In genomic region chr9:105131253-105132001, GRCm38 (mm10) we compare ENCODE assay signal across 8 mouse cellular contexts. TPM values are rescaled to one million over a fixed set of nuclear protein-coding genes. Genes with fewer than 3 reads are reported as not detected.
DNase-seq lines count a peak whose midpoint lies in the region; ATAC-seq and TF ChIP-seq lines count a peak whose summit lies in the region.

Gene Nudt16, minus strand, starts transcription at chr9:105131824.

- peak within 1 kb of the TSS; percentile 92 for H3K9ac ChIP-seq in forebrain, embryonic 16.5 days (replicated peaks; ENCODE audit: low read depth, low read length)
- H3K9ac ChIP-seq in lung, embryonic 14.5 days: peak within 1 kb of the TSS; percentile 75

- peak within 1 kb of the TSS; percentile 93 for H3K4me2 ChIP-seq in forebrain, embryonic 16.5 days (ENCODE audit: low read length)
- H3K4me2 ChIP-seq in lung, embryonic 14.5 days: peak within 1 kb of the TSS; percentile 92

- peak; percentile 88 for DNase-seq in G1E (ENCODE audit: low spot score)
- DNase-seq in cerebellum, adult 18-20 months: peak; percentile 89 to 95
- peak; percentile 87 to 90 for DNase-seq in heart, postnatal 36 days
- DNase-seq in layer of hippocampus, adult 2 months (ENCODE audit: low spot score in 2 of 2): peak; percentile 85 to 90
- peak; percentile 96 for DNase-seq in lung, embryonic 14.5 days
- peak; percentile 93 for DNase-seq in thymus, adult 2 months

- TF ChIP-seq POLR2A in olfactory bulb, adult 2 months (IDR thresholded peaks at IDR 0.05; ENCODE audit: insufficient read depth, low read depth, low read length): peak; percentile 75
- peak; percentile 96 for TF ChIP-seq POLR2A in thymus, adult 2 months (IDR thresholded peaks at IDR 0.05; ENCODE audit: control insufficient read depth, extremely low read depth, insufficient read depth, low read length, poor library complexity)

- under 1% methylated on average over 60 of the region's 60 CpGs for WGBS in forebrain, embryonic 16.5 days
- under 1% methylated on average over 60 of the region's 60 CpGs for WGBS in lung, embryonic 14.5 days
- under 1% methylated on average over 60 of the region's 60 CpGs for WGBS in olfactory bulb, adult 2 months
- WGBS in thymus, adult 2 months: under 1% methylated on average over 60 of the region's 60 CpGs

- H3K4me1 ChIP-seq in G1E (ENCODE audit: insufficient read depth, low read depth, low read length): peaks cover 16% of the 10 kb centered on the region
- peaks cover 20% of the 10 kb centered on the region for H3K4me1 ChIP-seq in forebrain, embryonic 16.5 days (replicated peaks; ENCODE audit: control insufficient read depth, insufficient read depth, low read length)
- no peaks in the 10 kb centered on the region for H3K4me1 ChIP-seq in lung, embryonic 14.5 days (ENCODE audit: insufficient read depth)
- peaks cover 16% of the 10 kb centered on the region for H3K4me1 ChIP-seq in olfactory bulb, adult 2 months (ENCODE audit: control insufficient read depth, insufficient read depth, low read length)
- peaks cover 28% of the 10 kb centered on the region for H3K4me1 ChIP-seq in thymus, adult 2 months (replicated peaks; ENCODE audit: control insufficient read depth, insufficient read depth, low read length)

- peak within 1 kb of the TSS; percentile 67 for H3K27ac ChIP-seq in forebrain, embryonic 16.5 days (ENCODE audit: low read length)
- peak within 1 kb of the TSS; percentile 96 for H3K27ac ChIP-seq in layer of hippocampus, adult 2 months
- H3K27ac ChIP-seq in lung, embryonic 14.5 days (ENCODE audit: low read depth): peak within 1 kb of the TSS; percentile 91
- peak within 1 kb of the TSS; percentile 84 for H3K27ac ChIP-seq in olfactory bulb, adult 2 months (ENCODE audit: insufficient read depth, low read depth, low read length)
- H3K27ac ChIP-seq in thymus, adult 2 months (ENCODE audit: control insufficient read depth, insufficient read depth, low read length): peak within 1 kb of the TSS; percentile 7

- peaks cover 12% of the 10 kb centered on the region for H3K9me3 ChIP-seq in G1E (replicated peaks)
- no peaks in the 10 kb centered on the region for H3K9me3 ChIP-seq in forebrain, embryonic 16.5 days (ENCODE audit: control insufficient read depth, low read length)
- H3K9me3 ChIP-seq in lung, embryonic 14.5 days (ENCODE audit: low read depth, low read length): no peaks in the 10 kb centered on the region

- ATAC-seq in G1E (ENCODE audit: extremely low read depth, insufficient number of reproducible peaks, low FRiP score, poor library complexity, severe bottlenecking): peak; percentile 95
- peak; percentile 99 for ATAC-seq in forebrain, embryonic 16.5 days
- peak; percentile 99 for ATAC-seq in lung, embryonic 14.5 days (ENCODE audit: insufficient read depth)

- peaks cover 8% of the 10 kb centered on the region for H3K36me3 ChIP-seq in G1E (replicated peaks)
- H3K36me3 ChIP-seq in forebrain, embryonic 16.5 days (ENCODE audit: control insufficient read depth, insufficient read depth): no peaks in the 10 kb centered on the region
- no peaks in the 10 kb centered on the region for H3K36me3 ChIP-seq in lung, embryonic 14.5 days (ENCODE audit: insufficient read depth)
- no peaks in the 10 kb centered on the region for H3K36me3 ChIP-seq in thymus, adult 2 months (ENCODE audit: control insufficient read depth, insufficient read depth, low read length)

- no peaks in the 10 kb centered on the region for H3K27me3 ChIP-seq in G1E (ENCODE audit: insufficient read depth, low read length)
- H3K27me3 ChIP-seq in forebrain, embryonic 16.5 days (replicated peaks; ENCODE audit: control insufficient read depth, insufficient read depth, low read length): no peaks in the 10 kb centered on the region
- H3K27me3 ChIP-seq in lung, embryonic 14.5 days (ENCODE audit: insufficient read depth, low read length): no peaks in the 10 kb centered on the region
- no peaks in the 10 kb centered on the region for H3K27me3 ChIP-seq in thymus, adult 2 months (ENCODE audit: control insufficient read depth, insufficient read depth, low read length)

- no peak for TF ChIP-seq CTCF in G1E (IDR thresholded peaks at IDR 0.05; ENCODE audit: low read depth, low read length)
- TF ChIP-seq CTCF in layer of hippocampus, adult 2 months (conservative IDR thresholded peaks at IDR 0.05): no peak; the same call in 1 of the 2 replicates
- 0 out of 2 replicates have a peak, but pooled peaks have one; percentile 2 for TF ChIP-seq CTCF in lung, embryonic 14.5 days (IDR thresholded peaks at IDR 0.05; ENCODE audit: low read depth)
- TF ChIP-seq CTCF in olfactory bulb, adult 2 months (IDR thresholded peaks at IDR 0.05; ENCODE audit: insufficient read depth, low read depth, low read length): 0 out of 2 replicates have a peak, but pooled peaks have one; percentile 10
- TF ChIP-seq CTCF in thymus, adult 2 months (IDR thresholded peaks at IDR 0.05; ENCODE audit: borderline replicate concordance, control insufficient read depth, extremely low read depth, insufficient read depth, low read length, poor library complexity): no peak; the same call in 1 of the 2 replicates

- intact Hi-C loops in heart, postnatal 36 days (cut with DNase I): loop anchor here (2.0 to 5.0 kb wide), 2 partner anchors 79 to 266 kb away; partner anchors contain the start of genes Aste1, Mrpl3 and Nek11

- peak within 1 kb of the TSS; percentile 78 for H3K4me3 ChIP-seq in G1E (ENCODE audit: low read depth, low read length)
- H3K4me3 ChIP-seq in forebrain, embryonic 16.5 days (replicated peaks; ENCODE audit: low read length): peak within 1 kb of the TSS; percentile 86
- peak within 1 kb of the TSS; percentile 69 for H3K4me3 ChIP-seq in layer of hippocampus, adult 2 months
- H3K4me3 ChIP-seq in lung, embryonic 14.5 days (ENCODE audit: low read depth, low read length): peak within 1 kb of the TSS; percentile 70
- H3K4me3 ChIP-seq in olfactory bulb, adult 2 months (ENCODE audit: insufficient read depth, low read depth, low read length): peak within 1 kb of the TSS; percentile 62
- H3K4me3 ChIP-seq in thymus, adult 2 months (ENCODE audit: control insufficient read depth, insufficient read depth, low read length): peak within 1 kb of the TSS; percentile 78

RNA-seq across cellular contexts. Expression of gene Nudt16, which starts in this region (rescaled TPM):
- 5.0 and 12.2 TPM in 2 replicates for total RNA-seq in G1E (2014; fragmentation: Nextera tagmentation)
- 10.8 and 11.2 TPM in 2 replicates for total RNA-seq in G1E (2017)
- 9.9 and 12.6 TPM in 2 replicates for polyA plus RNA-seq in G1E (2012)
- 32.5 and 35.4 TPM in 2 replicates for polyA plus RNA-seq in forebrain, embryonic 16.5 days (2015; fragmentation: Nextera tagmentation; extraction: Ambion mirVana)
- 1 to 10 TPM; 5.4 to 5.6 TPM for total RNA-seq in heart, postnatal 36 days (2021)
- total RNA-seq in layer of hippocampus, adult 2 months (2021): 10 to 100 TPM; 17.0 to 19.5 TPM
- 14.9 and 15.3 TPM in 2 replicates for polyA plus RNA-seq in lung, embryonic 14.5 days (2014; fragmentation: Nextera tagmentation; extraction: Ambion mirVana)
- not detected in 2 replicates for polyA plus RNA-seq in olfactory bulb, adult 2 months (2012; ENCODE audit: insufficient read depth, insufficient read length, low replicate concordance, missing spikeins)
- polyA plus RNA-seq in thymus, adult 2 months (2012; rRNA removed): 42.7 and 49.9 TPM in 2 replicates

Comparison
In these comparisons a context has a peak if more than half of its experiments do, and no peak if none do; other contexts are left out.
1. Peak in every context shown above with its lines: DNase-seq, ATAC-seq, H3K4me3 ChIP-seq and H3K27ac ChIP-seq.
2. RNA of gene Nudt16 (polyA plus RNA-seq): 42.7 to 49.9 TPM in thymus, adult 2 months, 32.5 to 35.4 TPM in forebrain, embryonic 16.5 days, 14.9 to 15.3 TPM in lung, embryonic 14.5 days and 9.9 to 12.6 TPM in G1E; not detected in olfactory bulb, adult 2 months; every median in the first group is over 10 times any median in the second.
3. CTCF ChIP-seq: peak in lung, embryonic 14.5 days (single experiment) and olfactory bulb, adult 2 months (single experiment); none in G1E (single experiment), layer of hippocampus, adult 2 months (single experiment) and thymus, adult 2 months (single experiment).
4. H3K27ac ChIP-seq: peak in every context shown above with its lines; median percentile 96 in layer of hippocampus, adult 2 months; 91 in lung, embryonic 14.5 days; 84 in olfactory bulb, adult 2 months; 67 in forebrain, embryonic 16.5 days; 7 in thymus, adult 2 months.